Mouse (Mus musculus) spleen, adult 2 months (tissue): ENCODE results near the gene Siva1. TPM values are rescaled to one million over a fixed set of nuclear protein-coding genes. Genes with fewer than 3 reads are reported as not detected.
A peak's percentile ranks its signal among the peaks of the same experiment; 100 is the strongest.

Experiments
- DNase-seq, 2 experiments: peaks; one replicate each; pipeline versions ENCODE4 v3.0.0 to v3.0.0-alpha.2; 2012 to 2021; ENCODE audit warnings: low spot score in 2 of 2, low read depth in 1 of 2
- H3K27ac ChIP-seq: fragments of 200-500 bp; 2 replicates; pipeline ENCODE4 v1.5.1; 2012; ENCODE audit warnings: low read length, inconsistent platforms; ENCODE audit not compliant: insufficient read depth
- H3K27me3 ChIP-seq: fragments of 200-500 bp; 2 replicates; pipeline ENCODE4 v1.6.1; 2012; ENCODE audit warnings: mild to moderate bottlenecking, moderate library complexity, low read length, inconsistent platforms; ENCODE audit not compliant: control insufficient read depth, insufficient read depth
- H3K36me3 ChIP-seq: fragments of 200-500 bp; 2 replicates; pipeline ENCODE4 v1.6.1; 2012; ENCODE audit warnings: mild to moderate bottlenecking, low read length, inconsistent platforms; ENCODE audit not compliant: control insufficient read depth, insufficient read depth
- H3K4me1 ChIP-seq: fragments of 200-500 bp; 2 replicates; pipeline ENCODE4 v1.6.1; 2011; ENCODE audit warnings: inconsistent platforms; ENCODE audit not compliant: control insufficient read depth, insufficient read depth, insufficient read length
- H3K4me3 ChIP-seq: fragments of 200-500 bp; 2 replicates; pipeline ENCODE4 v1.5.1; 2011; ENCODE audit warnings: mild to moderate bottlenecking, inconsistent platforms; ENCODE audit not compliant: insufficient read depth, insufficient read length; ENCODE audit errors: extremely low read depth
- CTCF ChIP-seq: fragments of 200-500 bp; IDR thresholded peaks from 2 replicates; pipeline ENCODE4 v1.5.1; 2011; ENCODE audit warnings: mild to moderate bottlenecking, inconsistent platforms; ENCODE audit not compliant: insufficient read depth, insufficient read length, insufficient replicate concordance; ENCODE audit errors: extremely low read depth
- POLR2A ChIP-seq: fragments of 200-500 bp; IDR thresholded peaks from 2 replicates; pipeline ENCODE4 v1.6.1; 2011; ENCODE audit warnings: low read depth, low read length, inconsistent platforms
- WGBS: fragments of 180-500 bp; shearing (Covaris S2); methylation state at CpG from one replicate; pipeline ENCODE4 v1.1.7; 2018; 5-methylcytosine and 5-hydroxymethylcytosine counted together
- polyA plus RNA-seq: library from polyadenylated mRNA; depleted of rRNA; stranded (reverse); fragments of >200 nt; gene quantifications from 2 replicates; pipeline ENCODE4 v1.2.3, GENCODE M21; 2012

Gene Siva1
- polyA plus RNA-seq, 1 experiment: 31.6 TPM

- peak; percentile 77 to 82 for DNase-seq
- peak overlapping the region; percentile 89 for H3K27ac ChIP-seq
- H3K4me1 ChIP-seq: peaks cover 18% of the 10 kb centered on the region
- peak overlapping the region; percentile 28 for H3K4me3 ChIP-seq
- WGBS: 22% methylated on average over 18 of the region's 18 CpGs
- peaks cover 6% of the 10 kb centered on the region for H3K27me3 ChIP-seq
- peaks cover 3% of the 10 kb centered on the region; the same call in 1 of the 2 replicates for H3K36me3 ChIP-seq
- TF ChIP-seq CTCF: peak; percentile 75; the same call in 1 of the 2 replicates
- TF ChIP-seq POLR2A: no peak
These were observed 31.0 kb downstream of the Siva1 start for GRCm38 (mm10) chr12:112675245-112676035.

- peaks cover 6% of the 10 kb centered on the region for H3K27me3 ChIP-seq
- H3K36me3 ChIP-seq: no peaks in the 10 kb centered on the region
- peaks cover 13% of the 10 kb centered on the region for H3K4me1 ChIP-seq
- TF ChIP-seq POLR2A: no peak
- TF ChIP-seq CTCF: no peak
- 62% methylated on average over 5 of the region's 5 CpGs for WGBS
- no peak overlapping the region for H3K4me3 ChIP-seq
- H3K27ac ChIP-seq: no peak overlapping the region
- no peak for DNase-seq
These were observed 32.6 kb downstream of the Siva1 start for GRCm38 (mm10) chr12:112677076-112677475.

- no peaks in the 10 kb centered on the region for H3K36me3 ChIP-seq
- TF ChIP-seq POLR2A (no peak), CTCF (no peak)
- H3K27me3 ChIP-seq: peaks cover 6% of the 10 kb centered on the region
- DNase-seq: no peak
- peak overlapping the region; percentile 75; the same call in 1 of the 2 replicates for H3K4me3 ChIP-seq
- H3K27ac ChIP-seq: no peak overlapping the region
- WGBS: 47% methylated on average over 19 of the region's 19 CpGs
- H3K4me1 ChIP-seq: peaks cover 12% of the 10 kb centered on the region
These were observed 33.6 kb downstream of the Siva1 start for GRCm38 (mm10) chr12:112677943-112678554.

- 1% methylated on average over 60 of the region's 60 CpGs for WGBS
- no peak for TF ChIP-seq POLR2A
- TF ChIP-seq CTCF: no peak
- Histone ChIP-seq H3K4me3 (peak within 1 kb of the TSS; percentile 75), H3K4me1 (peaks cover 10% of the 10 kb centered on the region), H3K27me3 (peaks cover 6% of the 10 kb centered on the region), H3K36me3 (no peaks in the 10 kb centered on the region), H3K27ac (no peak within 1 kb of the TSS)
- peak in 1 of 2 experiments; percentile 29 for DNase-seq
These were observed 34.1 kb downstream of the Siva1 start, which contains the start of gene Zbtb42 for GRCm38 (mm10) chr12:112678555-112679026. Zbtb42 (plus strand) TSS chr12:112678828.

- DNase-seq: peak in 1 of 2 experiments; percentile 33
- no peak for TF ChIP-seq POLR2A
- TF ChIP-seq CTCF: no peak
- Histone ChIP-seq H3K4me3 (peak overlapping the region; percentile 75), H3K27me3 (peaks cover 6% of the 10 kb centered on the region), H3K27ac (no peak overlapping the region), H3K36me3 (no peaks in the 10 kb centered on the region), H3K4me1 (peaks cover 10% of the 10 kb centered on the region)
- 10% methylated on average over 78 of the region's 87 CpGs for WGBS
These were observed 34.8 kb downstream of the Siva1 start for GRCm38 (mm10) chr12:112679027-112679996.

- WGBS: 84% methylated on average over 7 of the region's 7 CpGs
- Histone ChIP-seq H3K4me1 (peaks cover 6% of the 10 kb centered on the region), H3K27ac (no peak overlapping the region), H3K4me3 (no peak overlapping the region), H3K27me3 (peaks cover 6% of the 10 kb centered on the region), H3K36me3 (no peaks in the 10 kb centered on the region)
- TF ChIP-seq POLR2A (no peak), CTCF (no peak)
- no peak for DNase-seq
These were observed 38.9 kb downstream of the Siva1 start for GRCm38 (mm10) chr12:112683351-112683750.
